Mouse (Mus musculus): ENCODE data around the gene Gm13278. TPM values are rescaled to one million over a fixed set of nuclear protein-coding genes. Genes with fewer than 3 reads are reported as not detected.
"Not testable (repeated sequence)": the region's sequence is repeated elsewhere in the genome, so short reads cannot be mapped to it uniquely, and the experiment has no call there.

Gene Gm13278
- polyA plus RNA-seq, 1 experiment: not detected

GRCm38 (mm10) chr4:88822995-88823394 lies 31.6 kb downstream of the Gm13278 start:
- Histone ChIP-seq H3K4me3 (replicated peaks; ENCODE audit: insufficient read depth, low read depth, low read length) (no peak overlapping the region), H3K4me1 (ENCODE audit: control insufficient read depth, insufficient read depth, low read length) (no peaks in the 10 kb centered on the region), H3K27me3 (ENCODE audit: control insufficient read depth, insufficient read depth, low read length) (no peaks in the 10 kb centered on the region), H3K27ac (ENCODE audit: insufficient read depth, low read length) (no peak overlapping the region)
- TF ChIP-seq POLR2A (IDR thresholded peaks at IDR 0.05; ENCODE audit: borderline replicate concordance, insufficient read depth, low read length): no peak
- TF ChIP-seq CTCF (IDR thresholded peaks at IDR 0.05; ENCODE audit: borderline replicate concordance, insufficient read depth, low read depth, low read length): 0 out of 2 replicates have a peak, but pooled peaks have one; percentile 18
- DNase-seq: peak in 1 of 2 experiments; percentile 5
- WGBS: 27% methylated on average over 4 of the region's 4 CpGs

GRCm38 (mm10) chr4:88827116-88827515 lies 35.8 kb downstream of the Gm13278 start, which contains the start of gene Ifna6:
Ifna6 (plus strand) TSS chr4:88827416.
- not testable (repeated sequence) for H3K27me3 ChIP-seq (ENCODE audit: control insufficient read depth, insufficient read depth, low read length); H3K4me3 ChIP-seq (replicated peaks; ENCODE audit: insufficient read depth, low read depth, low read length); DNase-seq; H3K4me1 ChIP-seq (ENCODE audit: control insufficient read depth, insufficient read depth, low read length); H3K27ac ChIP-seq (ENCODE audit: insufficient read depth, low read length)

GRCm38 (mm10) chr4:88830523-88830922 lies 39.2 kb downstream of the Gm13278 start:
- H3K27me3 ChIP-seq (ENCODE audit: control insufficient read depth, insufficient read depth, low read length): no peaks in the 10 kb centered on the region
- DNase-seq: no peak
- no peak overlapping the region for H3K27ac ChIP-seq (ENCODE audit: insufficient read depth, low read length)
- TF ChIP-seq CTCF (IDR thresholded peaks at IDR 0.05; ENCODE audit: borderline replicate concordance, insufficient read depth, low read depth, low read length) (peak; percentile 25; the same call in 1 of the 2 replicates), POLR2A (IDR thresholded peaks at IDR 0.05; ENCODE audit: borderline replicate concordance, insufficient read depth, low read length) (no peak)
- no peak overlapping the region for H3K4me3 ChIP-seq (replicated peaks; ENCODE audit: insufficient read depth, low read depth, low read length)
- whole genome bisulfite sequencing: 17% methylated on average over 4 of the region's 4 CpGs
- H3K4me1 ChIP-seq (ENCODE audit: control insufficient read depth, insufficient read depth, low read length): no peaks in the 10 kb centered on the region

GRCm38 (mm10) chr4:88835225-88835624 lies 43.9 kb downstream of the Gm13278 start, which contains the start of gene Ifna5:
Ifna5 (plus strand) TSS chr4:88835525.
- not testable (repeated sequence) for H3K4me1 ChIP-seq (ENCODE audit: control insufficient read depth, insufficient read depth, low read length); DNase-seq; H3K4me3 ChIP-seq (replicated peaks; ENCODE audit: insufficient read depth, low read depth, low read length); H3K27ac ChIP-seq (ENCODE audit: insufficient read depth, low read length); H3K27me3 ChIP-seq (ENCODE audit: control insufficient read depth, insufficient read depth, low read length)
- 96% methylated on average over 1 of the region's 1 CpGs for WGBS

- no peak for DNase-seq
- WGBS: 27% methylated on average over 3 of the region's 3 CpGs
These were observed 47.5 kb downstream of the Gm13278 start for GRCm38 (mm10) chr4:88838828-88839227.

GRCm38 (mm10) chr4:88840058-88840457 lies 48.7 kb downstream of the Gm13278 start:
- Histone ChIP-seq H3K27me3 (ENCODE audit: control insufficient read depth, insufficient read depth, low read length) (no peaks in the 10 kb centered on the region), H3K27ac (ENCODE audit: insufficient read depth, low read length) (no peak overlapping the region), H3K4me1 (ENCODE audit: control insufficient read depth, insufficient read depth, low read length) (no peaks in the 10 kb centered on the region), H3K4me3 (replicated peaks; ENCODE audit: insufficient read depth, low read depth, low read length) (no peak overlapping the region)
- no peak for DNase-seq
- 48% methylated on average over 3 of the region's 3 CpGs for WGBS
- no peak for TF ChIP-seq CTCF (IDR thresholded peaks at IDR 0.05; ENCODE audit: borderline replicate concordance, insufficient read depth, low read depth, low read length)
- no peak for TF ChIP-seq POLR2A (IDR thresholded peaks at IDR 0.05; ENCODE audit: borderline replicate concordance, insufficient read depth, low read length)

More at GRCm38 (mm10) chr4:88838828-88839227, 47.5 kb downstream of the Gm13278 start:
- no peaks in the 10 kb centered on the region for H3K4me1 ChIP-seq (ENCODE audit: control insufficient read depth, insufficient read depth, low read length)
- no peak overlapping the region for H3K4me3 ChIP-seq (replicated peaks; ENCODE audit: insufficient read depth, low read depth, low read length)
- no peak for TF ChIP-seq CTCF (IDR thresholded peaks at IDR 0.05; ENCODE audit: borderline replicate concordance, insufficient read depth, low read depth, low read length)
- no peak for TF ChIP-seq POLR2A (IDR thresholded peaks at IDR 0.05; ENCODE audit: borderline replicate concordance, insufficient read depth, low read length)
- H3K27me3 ChIP-seq (ENCODE audit: control insufficient read depth, insufficient read depth, low read length): no peaks in the 10 kb centered on the region
- H3K27ac ChIP-seq (ENCODE audit: insufficient read depth, low read length): no peak overlapping the region

- no peak for DNase-seq
- TF ChIP-seq POLR2A (IDR thresholded peaks at IDR 0.05; ENCODE audit: borderline replicate concordance, insufficient read depth, low read length) (no peak), CTCF (IDR thresholded peaks at IDR 0.05; ENCODE audit: borderline replicate concordance, insufficient read depth, low read depth, low read length) (no peak)
- H3K27ac ChIP-seq (ENCODE audit: insufficient read depth, low read length): no peak within 1 kb of the TSS
- no peaks in the 10 kb centered on the region for H3K4me1 ChIP-seq (ENCODE audit: control insufficient read depth, insufficient read depth, low read length)
- WGBS: 37% methylated on average over 2 of the region's 2 CpGs
- no peaks in the 10 kb centered on the region for H3K27me3 ChIP-seq (ENCODE audit: control insufficient read depth, insufficient read depth, low read length)
- no peak within 1 kb of the TSS for H3K4me3 ChIP-seq (replicated peaks; ENCODE audit: insufficient read depth, low read depth, low read length)
These were observed 50.1 kb downstream of the Gm13278 start, which contains the start of gene Ifna4 for GRCm38 (mm10) chr4:88841438-88841911. Ifna4 (plus strand) TSS chr4:88841861.

Other genes with a start within 250 kb of the Gm13278 start
- not detected in 2 replicates for gene Ifna15, start 233.3 kb upstream of the Gm13278 start, polyA plus RNA-seq (2012; rRNA removed)
- not detected in 2 replicates for gene Ifna14, start 219.8 kb upstream of the Gm13278 start, polyA plus RNA-seq (2012; rRNA removed)
- gene Ifna9, start 199.2 kb upstream of the Gm13278 start, polyA plus RNA-seq (2012; rRNA removed): not detected in 2 replicates
- gene Ifna12, start 188.2 kb upstream of the Gm13278 start, polyA plus RNA-seq (2012; rRNA removed): not detected in 2 replicates
- not detected in 2 replicates for gene C87499, start 157.1 kb upstream of the Gm13278 start, polyA plus RNA-seq (2012; rRNA removed)
- not detected in 2 replicates for gene Ifna13, start 147.1 kb upstream of the Gm13278 start, polyA plus RNA-seq (2012; rRNA removed)
- gene Ifna16, start 114.6 kb upstream of the Gm13278 start, polyA plus RNA-seq (2012; rRNA removed): not detected in 2 replicates
- gene Ifna2, start 107.6 kb upstream of the Gm13278 start, polyA plus RNA-seq (2012; rRNA removed): not detected in 2 replicates
- not detected in 2 replicates for gene Ifnab, start 100.2 kb upstream of the Gm13278 start, polyA plus RNA-seq (2012; rRNA removed)
- 0.59 and 1.2 TPM in 2 replicates for gene Gm26566, start 69.7 kb upstream of the Gm13278 start, polyA plus RNA-seq (2012; rRNA removed)
- gene Klhl9, start 69.1 kb upstream of the Gm13278 start, polyA plus RNA-seq (2012; rRNA removed): 43.6 and 44.7 TPM in 2 replicates
- gene Gm13271, start 36.7 kb upstream of the Gm13278 start, polyA plus RNA-seq (2012; rRNA removed): not detected in 2 replicates
- not detected in 2 replicates for gene Gm13283, start 31.4 kb upstream of the Gm13278 start, polyA plus RNA-seq (2012; rRNA removed)
- gene Gm13290, start 17.7 kb upstream of the Gm13278 start, polyA plus RNA-seq (2012; rRNA removed): not detected in 2 replicates
- gene Gm13289, start 14.6 kb upstream of the Gm13278 start, polyA plus RNA-seq (2012; rRNA removed): not detected in 2 replicates
- gene Gm13272, start 11.7 kb upstream of the Gm13278 start, polyA plus RNA-seq (2012; rRNA removed): not detected in 2 replicates
- gene Ifnz, start 9.4 kb upstream of the Gm13278 start, polyA plus RNA-seq (2012; rRNA removed): not detected in 2 replicates
- not detected in 2 replicates for gene Gm13276, start 5.8 kb upstream of the Gm13278 start, polyA plus RNA-seq (2012; rRNA removed)
- not detected in 2 replicates for gene Gm13277, start 2.9 kb upstream of the Gm13278 start, polyA plus RNA-seq (2012; rRNA removed)
- not detected in 2 replicates for gene Gm13275, start 2.9 kb downstream of the Gm13278 start, polyA plus RNA-seq (2012; rRNA removed)
- not detected in 2 replicates for gene Gm13279, start 5.8 kb downstream of the Gm13278 start, polyA plus RNA-seq (2012; rRNA removed)
- gene Gm13285, start 8.1 kb downstream of the Gm13278 start, polyA plus RNA-seq (2012; rRNA removed): not detected in 2 replicates
- not detected in 2 replicates for gene Gm13287, start 11.7 kb downstream of the Gm13278 start, polyA plus RNA-seq (2012; rRNA removed)
- not detected in 2 replicates for gene Gm13288, start 14.0 kb downstream of the Gm13278 start, polyA plus RNA-seq (2012; rRNA removed)
- gene Ifna7, start 24.7 kb downstream of the Gm13278 start, polyA plus RNA-seq (2012; rRNA removed): not detected in 2 replicates
- not detected in 2 replicates for gene Ifna11, start 28.4 kb downstream of the Gm13278 start, polyA plus RNA-seq (2012; rRNA removed)
- not detected in 2 replicates for gene Ifna6, start 35.9 kb downstream of the Gm13278 start, polyA plus RNA-seq (2012; rRNA removed)
- gene Ifna5, start 44.0 kb downstream of the Gm13278 start, polyA plus RNA-seq (2012; rRNA removed): not detected in 2 replicates
- not detected in 2 replicates for gene Ifna4, start 50.3 kb downstream of the Gm13278 start, polyA plus RNA-seq (2012; rRNA removed)
- not detected in 2 replicates for gene Ifna1, start 58.5 kb downstream of the Gm13278 start, polyA plus RNA-seq (2012; rRNA removed)
- gene Ifne, start 88.7 kb downstream of the Gm13278 start, polyA plus RNA-seq (2012; rRNA removed): not detected in 2 replicates